Mouse (Mus musculus): ENCODE data around the gene Pard3b. TPM values are rescaled to one million over a fixed set of nuclear protein-coding genes. Genes with fewer than 3 reads are reported as not detected.
A peak's percentile ranks its signal among the peaks of the same experiment; 100 is the strongest.

Gene Pard3b
- total and polyA plus RNA-seq, 2 experiments: 0.50 to 3.0 TPM

GRCm38 (mm10) chr1:61837006-61837544 lies 198.5 kb downstream of the Pard3b start:
- Histone ChIP-seq H3K4me1 (ENCODE audit: control insufficient read depth, insufficient read depth, low read length) (no peaks in the 10 kb centered on the region), H3K9ac (ENCODE audit: low read depth, low read length) (no peak overlapping the region), H3K36me3 (ENCODE audit: control insufficient read depth, insufficient read depth, low read length) (no peaks in the 10 kb centered on the region), H3K27ac (replicated peaks; ENCODE audit: insufficient read depth, low read depth, low read length) (no peak overlapping the region), H3K79me2 (ENCODE audit: control insufficient read depth, insufficient read depth, low read length) (no peaks in the 10 kb centered on the region), H3K4me3 (ENCODE audit: insufficient read depth, low read depth, low read length) (no peak overlapping the region), H3K27me3 (ENCODE audit: control insufficient read depth, insufficient read depth, low read length) (no peaks in the 10 kb centered on the region)
- TF ChIP-seq CTCF (IDR thresholded peaks at IDR 0.05; ENCODE audit: low read depth, low read length): no peak
- TF ChIP-seq POLR2A (IDR thresholded peaks at IDR 0.05; ENCODE audit: extremely low read depth, insufficient read depth, low read length): no peak
- 83% methylated on average over 6 of the region's 6 CpGs for WGBS
- DNase-seq (ENCODE audit: extremely low read depth, low read depth, low spot score): no peak

GRCm38 (mm10) chr1:61846606-61847005 lies 208.0 kb downstream of the Pard3b start:
- Histone ChIP-seq H3K4me1 (ENCODE audit: control insufficient read depth, insufficient read depth, low read length) (peaks cover 5% of the 10 kb centered on the region), H3K4me3 (ENCODE audit: insufficient read depth, low read depth, low read length) (no peak overlapping the region), H3K79me2 (ENCODE audit: control insufficient read depth, insufficient read depth, low read length) (no peaks in the 10 kb centered on the region), H3K27me3 (ENCODE audit: control insufficient read depth, insufficient read depth, low read length) (no peaks in the 10 kb centered on the region), H3K9ac (ENCODE audit: low read depth, low read length) (no peak overlapping the region), H3K36me3 (ENCODE audit: control insufficient read depth, insufficient read depth, low read length) (no peaks in the 10 kb centered on the region), H3K27ac (replicated peaks; ENCODE audit: insufficient read depth, low read depth, low read length) (no peak overlapping the region)
- TF ChIP-seq CTCF (IDR thresholded peaks at IDR 0.05; ENCODE audit: low read depth, low read length) (no peak), POLR2A (IDR thresholded peaks at IDR 0.05; ENCODE audit: extremely low read depth, insufficient read depth, low read length) (no peak)
- peak; percentile 97 for DNase-seq (ENCODE audit: extremely low read depth, low read depth, low spot score)

- no peak overlapping the region for H3K27ac ChIP-seq (replicated peaks; ENCODE audit: insufficient read depth, low read depth, low read length)
- TF ChIP-seq POLR2A (IDR thresholded peaks at IDR 0.05; ENCODE audit: extremely low read depth, insufficient read depth, low read length) (no peak), CTCF (IDR thresholded peaks at IDR 0.05; ENCODE audit: low read depth, low read length) (no peak)
Observed at GRCm38 (mm10) chr1:61849029-61849714, 210.5 kb downstream of the Pard3b start.

GRCm38 (mm10) chr1:61850471-61850870 lies 211.8 kb downstream of the Pard3b start:
- no peak for DNase-seq (ENCODE audit: extremely low read depth, low read depth, low spot score)
- H3K79me2 ChIP-seq (ENCODE audit: control insufficient read depth, insufficient read depth, low read length): no peaks in the 10 kb centered on the region
- H3K4me3 ChIP-seq (ENCODE audit: insufficient read depth, low read depth, low read length): no peak overlapping the region
- H3K27ac ChIP-seq (replicated peaks; ENCODE audit: insufficient read depth, low read depth, low read length): no peak overlapping the region
- no peaks in the 10 kb centered on the region for H3K36me3 ChIP-seq (ENCODE audit: control insufficient read depth, insufficient read depth, low read length)
- 95% methylated on average over 5 of the region's 5 CpGs for WGBS
- no peak for TF ChIP-seq CTCF (IDR thresholded peaks at IDR 0.05; ENCODE audit: low read depth, low read length)
- TF ChIP-seq POLR2A (IDR thresholded peaks at IDR 0.05; ENCODE audit: extremely low read depth, insufficient read depth, low read length): no peak
- no peaks in the 10 kb centered on the region for H3K27me3 ChIP-seq (ENCODE audit: control insufficient read depth, insufficient read depth, low read length)
- H3K4me1 ChIP-seq (ENCODE audit: control insufficient read depth, insufficient read depth, low read length): peaks cover 3% of the 10 kb centered on the region
- no peak overlapping the region for H3K9ac ChIP-seq (ENCODE audit: low read depth, low read length)

More at GRCm38 (mm10) chr1:61849029-61849714, 210.5 kb downstream of the Pard3b start:
- 85% methylated on average over 6 of the region's 6 CpGs for WGBS
- Histone ChIP-seq H3K4me1 (ENCODE audit: control insufficient read depth, insufficient read depth, low read length) (peaks cover 5% of the 10 kb centered on the region), H3K79me2 (ENCODE audit: control insufficient read depth, insufficient read depth, low read length) (no peaks in the 10 kb centered on the region), H3K36me3 (ENCODE audit: control insufficient read depth, insufficient read depth, low read length) (no peaks in the 10 kb centered on the region), H3K9ac (ENCODE audit: low read depth, low read length) (no peak overlapping the region), H3K4me3 (ENCODE audit: insufficient read depth, low read depth, low read length) (no peak overlapping the region), H3K27me3 (ENCODE audit: control insufficient read depth, insufficient read depth, low read length) (no peaks in the 10 kb centered on the region)
- no peak for DNase-seq (ENCODE audit: extremely low read depth, low read depth, low spot score)

- Histone ChIP-seq H3K79me2 (ENCODE audit: control insufficient read depth, insufficient read depth, low read length) (no peaks in the 10 kb centered on the region), H3K27ac (replicated peaks; ENCODE audit: insufficient read depth, low read depth, low read length) (no peak overlapping the region), H3K4me3 (ENCODE audit: insufficient read depth, low read depth, low read length) (no peak overlapping the region), H3K27me3 (ENCODE audit: control insufficient read depth, insufficient read depth, low read length) (no peaks in the 10 kb centered on the region), H3K9ac (ENCODE audit: low read depth, low read length) (no peak overlapping the region), H3K36me3 (ENCODE audit: control insufficient read depth, insufficient read depth, low read length) (no peaks in the 10 kb centered on the region), H3K4me1 (ENCODE audit: control insufficient read depth, insufficient read depth, low read length) (peaks cover 3% of the 10 kb centered on the region)
- TF ChIP-seq POLR2A (IDR thresholded peaks at IDR 0.05; ENCODE audit: extremely low read depth, insufficient read depth, low read length) (no peak), CTCF (IDR thresholded peaks at IDR 0.05; ENCODE audit: low read depth, low read length) (no peak)
- DNase-seq (ENCODE audit: extremely low read depth, low read depth, low spot score): no peak
- 76% methylated on average over 5 of the region's 5 CpGs for WGBS
Observed at GRCm38 (mm10) chr1:61851176-61851575, 212.6 kb downstream of the Pard3b start.

Data from liver, adult 2 months (tissue).